Mouse (Mus musculus): ENCODE data around the gene Mcts1.

GRCm38 (mm10) chrX:38651167-38651566, 50.8 kb downstream of the Mcts1 start:
- TF ChIP-seq CHD2 (IDR thresholded peaks at IDR 0.05; ENCODE audit: low read depth, low read length) (no peak), ZC3H11A (IDR thresholded peaks at IDR 0.05; ENCODE audit: borderline replicate concordance, low read depth, low read length) (no peak), MAFK (IDR thresholded peaks at IDR 0.05; ENCODE audit: insufficient read depth, low read depth, low read length) (no peak), ZNF384 (IDR thresholded peaks at IDR 0.05; ENCODE audit: low read depth, low read length) (no peak)

Measured in ES-E14 (cell line).